Mouse (Mus musculus) ES-Bruce4 (cell line): ENCODE results near the gene Chad. TPM values are rescaled to one million over a fixed set of nuclear protein-coding genes. Genes with fewer than 3 reads are reported as not detected.
A peak's percentile ranks its signal among the peaks of the same experiment; 100 is the strongest.

ENCODE experiments used
- H3K27ac ChIP-seq: 2 replicates; pipeline ENCODE4 v1.5.1; 2012; ENCODE audit warnings: low read length, inconsistent platforms; ENCODE audit not compliant: insufficient read depth
- H3K27me3 ChIP-seq: 2 replicates; pipeline ENCODE4 v1.6.1; 2012; ENCODE audit warnings: mild to moderate bottlenecking, low read length, inconsistent platforms; ENCODE audit not compliant: control insufficient read depth, poor library complexity, insufficient read depth, severe bottlenecking
- H3K36me3 ChIP-seq: 2 replicates; pipeline ENCODE4 v1.6.1; 2012; ENCODE audit warnings: inconsistent platforms, mild to moderate bottlenecking, low read length, moderate library complexity; ENCODE audit not compliant: control insufficient read depth, poor library complexity, insufficient read depth, severe bottlenecking
- H3K4me1 ChIP-seq: one replicate; pipeline ENCODE4 v1.8.1; 2011; ENCODE audit warnings: low read length; ENCODE audit not compliant: control insufficient read depth, insufficient read depth
- H3K4me3 ChIP-seq: 2 replicates; pipeline ENCODE4 v1.5.1; 2011; ENCODE audit warnings: low read depth, mild to moderate bottlenecking, low read length
- H3K9ac ChIP-seq: 2 replicates; pipeline ENCODE4 v1.6.1; 2012; ENCODE audit warnings: low read depth, mild to moderate bottlenecking, inconsistent platforms; ENCODE audit not compliant: poor library complexity, severe bottlenecking
- H3K9me3 ChIP-seq: replicated peaks from 2 replicates; pipeline ENCODE4 v1.6.1; 2012; ENCODE audit warnings: mild to moderate bottlenecking, low read length, inconsistent platforms; ENCODE audit not compliant: control insufficient read depth, poor library complexity, insufficient read depth, severe bottlenecking
- CTCF ChIP-seq: IDR thresholded peaks from one replicate; pipeline ENCODE4 v1.8.1; 2011; ENCODE audit warnings: low read depth, low read length
- EP300 ChIP-seq: IDR thresholded peaks from 2 replicates; pipeline ENCODE4 v1.6.1; 2011; ENCODE audit warnings: low read depth, low read length; ENCODE audit not compliant: insufficient read depth
- POLR2A ChIP-seq: IDR thresholded peaks from one replicate; pipeline ENCODE4 v1.8.1; 2011; ENCODE audit warnings: low read length; ENCODE audit not compliant: insufficient read depth
- polyA plus RNA-seq: library from polyadenylated mRNA; stranded (reverse); fragments of >200 nt; gene quantifications from 2 replicates; pipeline ENCODE4 v1.2.4, GENCODE M21; 2011; ENCODE audit warnings: low read depth; ENCODE audit not compliant: missing spikeins, insufficient read depth, insufficient read length

The Chad gene
- not detected in 2 replicates for polyA plus RNA-seq

DNA sequence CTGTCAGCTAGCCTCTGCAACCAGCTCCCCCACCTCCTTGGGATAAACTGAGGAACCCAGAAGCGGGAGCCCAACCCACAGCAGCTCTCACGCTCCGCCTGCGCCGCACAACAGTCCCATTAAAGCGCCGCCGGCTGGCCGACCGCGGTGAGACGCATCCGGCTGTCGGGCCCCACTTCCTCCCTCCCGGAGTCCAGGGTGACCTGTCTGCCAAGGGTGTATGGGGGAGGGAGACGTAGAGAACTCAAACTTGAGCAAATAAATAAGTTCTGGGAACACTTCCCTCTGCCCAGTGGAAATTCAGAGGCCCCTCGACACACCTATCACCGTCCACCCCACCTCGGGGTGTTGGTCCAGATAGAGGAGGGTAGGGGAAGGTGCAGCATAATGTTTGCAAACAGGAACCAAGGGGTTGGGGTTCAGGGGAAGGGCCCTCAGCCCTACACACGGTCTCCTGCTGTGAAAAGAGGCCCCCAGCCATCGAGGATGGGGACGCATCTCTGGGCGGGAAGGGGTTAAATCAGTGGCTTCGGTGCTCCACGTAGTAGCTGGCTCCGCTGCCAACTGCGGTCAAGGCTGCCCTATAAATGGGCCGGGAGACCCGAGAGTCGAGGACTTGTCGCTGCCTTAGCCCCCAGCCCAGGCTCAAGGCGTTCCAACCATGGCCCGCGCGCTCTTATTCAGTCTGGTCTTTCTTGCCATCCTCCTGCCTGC is at the start of gene Chad:
TSS of gene Chad (plus strand) at position 611 of the 714 bp plus-strand sequence.
- Histone ChIP-seq H3K27me3 (no peaks in the 10 kb centered on the region), H3K9ac (peak within 1 kb of the TSS; percentile 23), H3K4me3 (peak within 1 kb of the TSS; percentile 42), H3K4me1 (no peaks in the 10 kb centered on the region), H3K36me3 (no peaks in the 10 kb centered on the region), H3K27ac (no peak within 1 kb of the TSS), H3K9me3 (no peaks in the 10 kb centered on the region)
- TF ChIP-seq CTCF: no peak
- no peak for TF ChIP-seq EP300
- no peak for TF ChIP-seq POLR2A

DNA sequence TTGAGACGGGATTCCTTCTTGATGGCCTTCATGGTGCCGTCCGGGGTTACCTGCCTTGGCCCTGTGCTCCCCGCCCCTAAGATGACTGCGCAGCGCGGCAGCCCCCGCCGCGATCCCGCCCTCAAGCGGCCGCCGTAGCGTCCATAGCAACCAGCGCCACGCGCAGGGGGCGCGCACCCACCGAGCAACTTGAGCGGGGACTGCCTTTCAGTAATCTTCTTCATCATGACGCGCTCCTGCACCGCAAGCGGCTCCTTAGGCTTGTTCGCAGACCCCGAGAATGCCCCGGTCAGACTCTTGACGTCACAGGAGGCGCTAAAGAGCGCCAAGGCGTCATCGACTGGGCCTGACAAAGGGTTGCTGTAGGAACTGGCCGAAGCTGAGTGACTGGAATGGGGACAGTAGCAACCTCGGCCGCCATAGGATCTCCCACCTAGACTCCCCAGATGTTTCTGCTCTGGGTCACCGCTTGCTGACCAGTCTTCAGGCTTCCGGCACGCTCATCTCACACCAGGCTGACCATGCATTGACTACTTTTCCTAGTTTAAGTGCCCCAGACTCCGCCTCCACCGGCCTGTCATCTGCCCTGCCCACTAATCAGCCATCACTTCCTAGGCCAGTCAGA is 43.5 kb upstream of the Chad start, which contains the start of gene Mycbpap:
TSS of gene Mycbpap (minus strand) at position 524 of the 625 bp plus-strand sequence.
- TF ChIP-seq POLR2A: no peak
- Histone ChIP-seq H3K9ac (peak within 1 kb of the TSS; percentile 37), H3K27ac (no peak within 1 kb of the TSS), H3K36me3 (no peaks in the 10 kb centered on the region), H3K4me3 (peak within 1 kb of the TSS; percentile 81), H3K27me3 (no peaks in the 10 kb centered on the region), H3K9me3 (no peaks in the 10 kb centered on the region), H3K4me1 (no peaks in the 10 kb centered on the region)

DNA sequence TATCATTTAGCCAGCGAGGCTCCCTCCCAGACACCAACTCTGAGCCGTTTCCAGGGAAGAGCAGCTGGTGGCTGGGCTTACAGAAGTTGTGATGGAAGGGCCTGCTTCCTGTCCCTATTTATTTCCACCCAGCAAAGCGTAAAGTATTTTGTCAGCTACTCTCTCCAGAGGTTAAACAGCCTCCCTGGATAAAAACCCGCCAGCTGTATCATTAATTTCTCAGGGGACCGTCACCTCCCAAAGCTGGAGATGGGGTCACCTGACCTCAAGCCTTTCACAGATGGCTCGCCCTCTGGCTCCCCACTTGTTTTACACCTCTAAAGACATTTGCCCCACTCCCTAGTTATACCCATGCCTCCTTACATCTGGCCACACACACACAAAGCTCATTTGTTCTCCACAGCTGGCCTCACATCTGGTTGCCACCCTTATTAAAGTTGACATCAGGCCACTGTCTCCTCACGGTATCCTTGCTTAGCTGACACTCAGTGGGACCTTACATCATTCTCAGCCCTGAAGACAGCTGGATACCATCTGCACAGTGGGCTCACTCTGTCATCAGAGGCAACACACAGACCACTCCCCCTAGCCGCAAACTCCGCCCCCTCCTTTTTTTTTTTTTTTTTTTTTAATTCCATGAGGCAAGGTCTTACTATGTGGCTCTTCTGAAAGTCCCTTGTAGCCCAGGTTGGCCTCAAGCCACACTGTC is 38.5 kb upstream of the Chad start:
- Histone ChIP-seq H3K4me3 (no peak overlapping the region), H3K27ac (no peak overlapping the region), H3K9me3 (no peaks in the 10 kb centered on the region), H3K9ac (no peak overlapping the region), H3K27me3 (no peaks in the 10 kb centered on the region), H3K4me1 (no peaks in the 10 kb centered on the region), H3K36me3 (no peaks in the 10 kb centered on the region)
- TF ChIP-seq EP300 (no peak), POLR2A (no peak), CTCF (no peak)

DNA sequence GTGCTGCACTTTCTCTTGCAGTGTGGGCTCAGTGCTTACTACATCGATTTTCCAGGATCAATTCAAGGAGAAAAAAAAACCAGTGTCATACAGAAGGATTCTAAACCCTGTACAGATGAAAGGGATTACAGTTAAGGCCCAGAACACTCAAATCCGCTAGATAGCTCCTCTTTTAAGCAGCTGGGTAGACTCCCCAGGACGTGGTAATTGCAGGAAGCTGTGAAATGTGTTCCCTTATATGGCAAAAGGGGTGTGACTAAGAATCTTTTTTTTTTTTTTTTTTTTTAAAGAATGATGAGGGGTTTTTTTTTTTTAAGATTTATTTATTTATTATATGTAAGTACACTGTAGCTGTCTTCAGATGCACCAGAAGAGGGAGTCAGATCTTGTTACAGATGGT is 36.0 kb upstream of the Chad start:
- Histone ChIP-seq H3K27me3 (no peaks in the 10 kb centered on the region), H3K4me1 (no peaks in the 10 kb centered on the region), H3K36me3 (no peaks in the 10 kb centered on the region), H3K27ac (no peak overlapping the region), H3K4me3 (no peak overlapping the region), H3K9me3 (no peaks in the 10 kb centered on the region), H3K9ac (no peak overlapping the region)
- TF ChIP-seq EP300 (no peak), CTCF (no peak), POLR2A (no peak)

DNA sequence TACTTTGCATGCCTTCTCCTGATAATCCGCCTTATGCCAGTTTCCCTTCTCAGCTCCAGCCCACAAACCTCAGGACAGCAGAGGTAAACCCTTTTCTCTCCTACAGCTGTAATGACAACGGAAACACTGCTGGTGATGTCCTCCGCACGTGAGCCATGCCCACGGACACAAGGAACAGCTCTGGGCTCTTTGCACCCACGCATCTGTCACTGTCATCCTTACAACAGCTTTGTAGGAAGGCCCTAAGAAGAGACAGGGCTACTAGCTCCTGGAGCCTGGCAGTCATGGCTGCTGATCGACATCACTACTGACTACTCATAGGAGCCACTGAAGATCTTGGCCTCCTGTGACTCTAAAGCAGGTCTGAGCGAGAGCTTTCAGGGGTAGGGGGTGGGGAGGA is 31.7 kb upstream of the Chad start:
- Histone ChIP-seq H3K9me3 (no peaks in the 10 kb centered on the region), H3K27ac (no peak overlapping the region), H3K27me3 (no peaks in the 10 kb centered on the region), H3K4me1 (no peaks in the 10 kb centered on the region), H3K36me3 (no peaks in the 10 kb centered on the region), H3K9ac (no peak overlapping the region), H3K4me3 (no peak overlapping the region)
- TF ChIP-seq POLR2A: no peak
- no peak for TF ChIP-seq CTCF

DNA sequence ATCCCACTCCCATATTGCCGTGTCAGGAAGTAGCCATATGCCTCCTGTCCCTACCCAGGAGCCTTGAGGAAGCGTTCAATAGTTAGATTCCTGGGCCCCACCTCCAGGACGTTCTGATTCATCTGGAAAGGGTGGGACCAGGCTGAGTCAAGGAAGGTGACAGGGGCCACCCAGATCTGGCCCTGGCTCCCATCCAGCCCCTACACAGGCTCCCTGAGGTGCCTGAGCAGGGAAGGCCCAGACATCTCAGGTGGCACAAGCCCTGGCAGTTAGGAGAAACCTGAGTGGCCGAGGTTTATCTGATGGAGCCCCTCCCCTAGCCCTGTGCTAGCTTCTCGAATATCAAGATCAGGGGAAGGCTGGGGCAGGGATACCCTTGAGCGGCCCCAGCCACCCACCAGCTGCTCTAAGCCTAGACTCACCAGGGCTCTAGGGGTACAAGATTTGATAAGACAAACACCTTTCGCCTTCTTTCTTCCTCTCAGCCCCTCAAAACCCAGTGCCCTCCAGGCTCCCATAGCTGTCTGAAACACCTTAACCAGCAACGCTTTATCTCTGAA is 26.0 kb upstream of the Chad start:
- H3K36me3 ChIP-seq: no peaks in the 10 kb centered on the region
- no peak overlapping the region for H3K27ac ChIP-seq
- no peaks in the 10 kb centered on the region for H3K4me1 ChIP-seq
- no peak overlapping the region for H3K9ac ChIP-seq
- no peak overlapping the region for H3K4me3 ChIP-seq
- H3K27me3 ChIP-seq: no peaks in the 10 kb centered on the region
- no peaks in the 10 kb centered on the region for H3K9me3 ChIP-seq
- no peak for TF ChIP-seq CTCF
- no peak for TF ChIP-seq EP300
- TF ChIP-seq POLR2A: no peak
